Mouse (Mus musculus) limb, embryonic 14.5 days (tissue): ENCODE data around the gene Bbip1. TPM values are rescaled to one million over a fixed set of nuclear protein-coding genes. Genes with fewer than 3 reads are reported as not detected.
A peak's percentile ranks its signal among the peaks of the same experiment; 100 is the strongest.

Source experiments
- ATAC-seq: fragments of 200-750 bp; cut with Nextera tagmentation; 2 replicates; pipeline ENCODE4 v1.8.0; 2017; ENCODE audit warnings: low read depth, moderate number of reproducible peaks, moderate TSS enrichment; ENCODE audit not compliant: low FRiP score
- DNase-seq: peaks from one replicate; pipeline ENCODE4 v3.0.0-alpha.2; 2015; ENCODE audit warnings: low spot score
- H3K27ac ChIP-seq: fragments of 300-500 bp; sonication (generic); replicated peaks from 2 replicates; pipeline ENCODE4 v1.5.1; 2014; ENCODE audit warnings: low read depth, mild to moderate bottlenecking, low read length, moderate library complexity, mixed read lengths
- H3K27me3 ChIP-seq: fragments of 300-500 bp; sonication (generic); 2 replicates; pipeline ENCODE4 v1.6.1; 2014; ENCODE audit warnings: low read length, mixed read lengths; ENCODE audit not compliant: control insufficient read depth, insufficient read depth
- H3K36me3 ChIP-seq: fragments of 300-500 bp; sonication (generic); 2 replicates; pipeline ENCODE4 v1.6.1; 2014; ENCODE audit warnings: mild to moderate bottlenecking, low read length, moderate library complexity, mixed read lengths; ENCODE audit not compliant: control insufficient read depth, insufficient read depth
- H3K4me1 ChIP-seq: fragments of 300-500 bp; sonication (generic); 2 replicates; pipeline ENCODE4 v1.6.1; 2014; ENCODE audit warnings: antibody characterized with exemption, low read length, mixed read lengths; ENCODE audit not compliant: control insufficient read depth, insufficient read depth
- H3K4me2 ChIP-seq: fragments of 300-500 bp; sonication (generic); replicated peaks from 2 replicates; pipeline ENCODE4 v1.6.1; 2014; ENCODE audit warnings: low read depth, mild to moderate bottlenecking, low read length, moderate library complexity; ENCODE audit not compliant: severe bottlenecking
- H3K4me3 ChIP-seq: fragments of 300-500 bp; sonication (generic); replicated peaks from 2 replicates; pipeline ENCODE4 v1.5.1; 2014; ENCODE audit warnings: low read length
- H3K9ac ChIP-seq: fragments of 300-500 bp; sonication (generic); 2 replicates; pipeline ENCODE4 v1.6.1; 2014; ENCODE audit warnings: mild to moderate bottlenecking, low read depth, low read length, moderate library complexity; ENCODE audit not compliant: severe bottlenecking
- H3K9me3 ChIP-seq: fragments of 300-500 bp; sonication (generic); 2 replicates; pipeline ENCODE4 v1.6.1; 2016; ENCODE audit warnings: low read length; ENCODE audit not compliant: control insufficient read depth
- POLR2A ChIP-seq: fragments of 200-500 bp; IDR thresholded peaks from 2 replicates; pipeline ENCODE4 v1.8.0; 2012; ENCODE audit warnings: inconsistent platforms, mild to moderate bottlenecking, moderate library complexity, borderline replicate concordance; ENCODE audit not compliant: insufficient read depth, insufficient read length; ENCODE audit errors: extremely low read depth
- WGBS: fragments of 180-500 bp; shearing (Covaris S2); extraction: QIAGEN DNeasy Blood & Tissue Kit; methylation state at CpG from one replicate; pipeline ENCODE4 v1.1.7; 2014; 5-methylcytosine and 5-hydroxymethylcytosine counted together
- polyA plus RNA-seq, 2 experiments: library from polyadenylated mRNA; depleted of rRNA in 1 of 2; stranded (reverse) in 1 of 2; unstranded in 1 of 2; fragments of >200 nt; fragmentation: Nextera tagmentation in 1 of 2; extraction: Ambion mirVana in 1 of 2; gene quantifications; 2 replicates each; pipeline versions ENCODE4 v1.2.1 to v1.2.3; 2012 to 2014

The Bbip1 gene
- polyA plus RNA-seq, 2 experiments, result 57.2 to 78.8 TPM

GRCm38 (mm10) chr19:53893711-53894171, 50.7 kb downstream of the Bbip1 start:
- 0 out of 2 replicates have a peak overlapping the region, but pooled peaks have one; percentile 3 for H3K4me2 ChIP-seq
- no peak overlapping the region for H3K4me3 ChIP-seq
- 50% methylated on average over 3 of the region's 3 CpGs for WGBS
- H3K9me3 ChIP-seq, result no peaks in the 10 kb centered on the region
- H3K9ac ChIP-seq, result no peak overlapping the region
- no peaks in the 10 kb centered on the region for H3K27me3 ChIP-seq
- H3K27ac ChIP-seq, result peak overlapping the region; percentile 88
- DNase-seq (no peak), ATAC-seq (no peak)
- H3K36me3 ChIP-seq, result no peaks in the 10 kb centered on the region
- peaks cover 56% of the 10 kb centered on the region for H3K4me1 ChIP-seq
- no peak for TF ChIP-seq POLR2A

DNA sequence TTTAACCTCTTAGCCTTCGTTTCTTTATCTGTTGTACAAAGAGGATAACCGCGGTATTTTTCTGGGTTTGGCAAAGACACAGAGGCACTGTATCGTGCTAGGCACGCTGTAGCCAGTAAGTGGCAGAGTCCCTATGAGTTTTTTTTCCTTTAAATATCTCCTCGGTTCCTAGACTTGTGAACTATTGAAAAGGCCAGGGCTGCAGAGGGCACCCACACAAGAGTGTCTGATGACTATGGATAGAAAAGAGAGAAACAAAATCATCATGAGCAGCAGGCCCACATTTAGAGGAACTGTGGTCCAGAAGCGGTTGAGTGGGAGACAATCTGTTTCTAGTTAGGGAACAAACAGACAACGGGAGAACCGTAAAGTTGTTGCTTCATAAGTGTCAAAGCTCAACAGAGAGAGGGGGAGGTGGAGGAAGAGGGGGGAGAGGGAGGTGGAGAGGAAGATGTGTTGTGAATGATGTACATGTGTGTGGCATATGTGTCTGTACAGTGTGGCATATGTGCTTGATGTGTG, 51.5 kb downstream of the Bbip1 start:
- Histone ChIP-seq H3K9ac (no peak overlapping the region), H3K9me3 (no peaks in the 10 kb centered on the region), H3K27me3 (no peaks in the 10 kb centered on the region), H3K4me1 (peaks cover 59% of the 10 kb centered on the region), H3K4me2 (peak overlapping the region; percentile 18; the same call in 1 of the 2 replicates), H3K27ac (peak overlapping the region; percentile 88), H3K4me3 (no peak overlapping the region), H3K36me3 (no peaks in the 10 kb centered on the region)
- WGBS, result 47% methylated on average over 9 of the region's 9 CpGs
- TF ChIP-seq POLR2A, result no peak
- DNase-seq (no peak), ATAC-seq (no peak)

GRCm38 (mm10) chr19:53892061-53892460, 52.4 kb downstream of the Bbip1 start, which contains the start of gene Pdcd4:
Gene Pdcd4 (plus strand): TSS chr19:53892231.
- H3K4me3 ChIP-seq, result no peak within 1 kb of the TSS
- H3K27ac ChIP-seq, result peak within 1 kb of the TSS; percentile 88
- peaks cover 59% of the 10 kb centered on the region for H3K4me1 ChIP-seq
- peak within 1 kb of the TSS; percentile 28; the same call in 1 of the 2 replicates for H3K9ac ChIP-seq
- no peak for TF ChIP-seq POLR2A
- no peaks in the 10 kb centered on the region for H3K9me3 ChIP-seq
- peak; percentile 74 for ATAC-seq
- peak within 1 kb of the TSS; percentile 18; the same call in 1 of the 2 replicates for H3K4me2 ChIP-seq
- 11% methylated on average over 3 of the region's 3 CpGs for WGBS
- peak; percentile 86 for DNase-seq
- H3K27me3 ChIP-seq, result no peaks in the 10 kb centered on the region
- no peaks in the 10 kb centered on the region for H3K36me3 ChIP-seq

DNA sequence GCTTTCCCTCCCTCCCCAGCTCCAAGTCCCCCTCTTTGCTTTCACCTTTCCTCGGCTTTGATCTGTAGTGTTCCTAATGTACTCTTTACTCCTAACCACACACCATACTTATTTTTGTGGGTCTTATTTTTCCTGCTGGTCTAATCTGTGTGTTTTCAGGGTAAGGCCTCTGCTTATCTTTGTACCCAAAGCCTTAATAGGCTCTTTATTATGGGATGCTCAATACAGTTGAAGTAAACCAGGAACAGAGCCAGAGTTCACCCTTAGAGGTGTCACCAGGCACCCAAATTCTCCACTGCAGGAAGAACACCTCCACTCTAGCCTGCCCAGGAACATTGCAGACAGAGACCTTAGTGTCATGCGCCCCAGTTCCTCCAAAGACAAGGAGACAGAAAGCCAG, 52.9 kb downstream of the Bbip1 start:
- TF ChIP-seq POLR2A, result no peak

GRCm38 (mm10) chr19:53890781-53891251, 53.6 kb downstream of the Bbip1 start:
- DNase-seq (no peak), ATAC-seq (no peak)
- Histone ChIP-seq H3K27me3 (no peaks in the 10 kb centered on the region), H3K9ac (no peak overlapping the region), H3K36me3 (no peaks in the 10 kb centered on the region), H3K4me1 (peaks cover 56% of the 10 kb centered on the region), H3K27ac (no peak overlapping the region), H3K4me3 (no peak overlapping the region), H3K9me3 (no peaks in the 10 kb centered on the region), H3K4me2 (no peak overlapping the region)
- WGBS, result 61% methylated on average over 5 of the region's 5 CpGs
- TF ChIP-seq POLR2A, result no peak

More for the DNA sequence above, 52.9 kb downstream of the Bbip1 start:
- DNase-seq, result no peak
- 85% methylated on average over 2 of the region's 2 CpGs for WGBS
- Histone ChIP-seq H3K9me3 (no peaks in the 10 kb centered on the region), H3K27ac (peak overlapping the region; percentile 88), H3K4me2 (no peak overlapping the region), H3K4me3 (no peak overlapping the region), H3K4me1 (peaks cover 59% of the 10 kb centered on the region), H3K9ac (no peak overlapping the region), H3K36me3 (no peaks in the 10 kb centered on the region), H3K27me3 (no peaks in the 10 kb centered on the region)
- no peak; the same call in 1 of the 2 replicates for ATAC-seq
